Mouse (Mus musculus) neural tube, embryonic 13.5 days (tissue): Measurements from ENCODE around the gene Srd5a1. TPM values are rescaled to one million over a fixed set of nuclear protein-coding genes. Genes with fewer than 3 reads are reported as not detected.
A peak's percentile ranks its signal among the peaks of the same experiment; 100 is the strongest.

Experiments
- ATAC-seq: fragments of 200-750 bp; cut with Nextera tagmentation; 2 replicates; pipeline ENCODE4 v1.8.0; 2017; ENCODE audit warnings: low read depth, mild to moderate bottlenecking, moderate TSS enrichment, moderate library complexity
- H3K27ac ChIP-seq: fragments of 300-500 bp; sonication (generic); replicated peaks from 2 replicates; pipeline ENCODE4 v1.5.1; 2015; ENCODE audit warnings: moderate library complexity, mild to moderate bottlenecking, inconsistent platforms
- H3K27me3 ChIP-seq: fragments of 300-500 bp; sonication (generic); 2 replicates; pipeline ENCODE4 v1.6.1; 2015; ENCODE audit warnings: mild to moderate bottlenecking, inconsistent platforms
- H3K36me3 ChIP-seq: fragments of 300-500 bp; sonication (generic); 2 replicates; pipeline ENCODE4 v1.6.1; 2015; ENCODE audit warnings: mild to moderate bottlenecking, inconsistent platforms
- H3K4me1 ChIP-seq: fragments of 300-500 bp; sonication (generic); replicated peaks from 2 replicates; pipeline ENCODE4 v1.6.1; 2015; ENCODE audit warnings: inconsistent platforms
- H3K4me2 ChIP-seq: fragments of 300-500 bp; sonication (generic); 2 replicates; pipeline ENCODE4 v1.6.1; 2015; ENCODE audit warnings: inconsistent platforms, mild to moderate bottlenecking, moderate library complexity
- H3K4me3 ChIP-seq: fragments of 300-500 bp; sonication (generic); 2 replicates; pipeline ENCODE4 v1.5.1; 2015; ENCODE audit warnings: mild to moderate bottlenecking, inconsistent platforms
- H3K9ac ChIP-seq: fragments of 300-500 bp; sonication (generic); 2 replicates; pipeline ENCODE4 v1.6.1; 2015; ENCODE audit warnings: moderate library complexity, mild to moderate bottlenecking, inconsistent platforms
- H3K9me3 ChIP-seq: fragments of 300-500 bp; sonication (generic); 2 replicates; pipeline ENCODE4 v1.6.1; 2016; ENCODE audit warnings: inconsistent platforms
- WGBS: fragments of 180-500 bp; shearing (Covaris S2); methylation state at CpG from one replicate; pipeline ENCODE4 v1.1.7; 2015; 5-methylcytosine and 5-hydroxymethylcytosine counted together
- polyA plus RNA-seq: library from polyadenylated mRNA; unstranded; fragments of >200 nt; fragmentation: Nextera tagmentation; extraction: Ambion mirVana; gene quantifications from 2 replicates; pipeline ENCODE4 v1.2.1, GENCODE M21; 2015

The Srd5a1 gene
- polyA plus RNA-seq, 1 experiment from 2014 or later: 25.7 TPM

DNA sequence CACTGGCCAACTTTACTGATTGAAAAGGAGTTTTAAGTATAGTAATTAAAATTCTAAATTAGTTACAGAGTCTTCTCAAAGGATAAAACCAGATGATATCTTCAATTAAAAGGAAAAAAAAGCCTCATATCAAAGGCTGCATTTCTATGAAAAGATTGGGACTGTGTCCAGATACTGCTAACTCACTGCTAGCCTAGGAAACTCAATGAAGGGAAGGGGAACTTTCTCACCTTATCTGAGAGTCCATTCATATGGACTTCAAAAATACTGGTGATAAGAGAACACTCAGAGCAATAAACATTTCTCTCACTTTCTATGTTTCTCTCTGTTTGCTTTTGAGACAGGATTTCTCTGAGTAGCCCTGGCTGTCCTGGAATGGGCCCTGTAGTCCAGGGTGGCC is 46.7 kb downstream of the Srd5a1 start:
- no peaks in the 10 kb centered on the region for H3K9me3 ChIP-seq
- no peaks in the 10 kb centered on the region for H3K36me3 ChIP-seq
- H3K4me3 ChIP-seq: no peak overlapping the region
- no peak overlapping the region for H3K9ac ChIP-seq
- no peak overlapping the region for H3K27ac ChIP-seq
- no peak for ATAC-seq
- H3K4me2 ChIP-seq: no peak overlapping the region
- H3K27me3 ChIP-seq: no peaks in the 10 kb centered on the region
- H3K4me1 ChIP-seq: peaks cover 6% of the 10 kb centered on the region

DNA sequence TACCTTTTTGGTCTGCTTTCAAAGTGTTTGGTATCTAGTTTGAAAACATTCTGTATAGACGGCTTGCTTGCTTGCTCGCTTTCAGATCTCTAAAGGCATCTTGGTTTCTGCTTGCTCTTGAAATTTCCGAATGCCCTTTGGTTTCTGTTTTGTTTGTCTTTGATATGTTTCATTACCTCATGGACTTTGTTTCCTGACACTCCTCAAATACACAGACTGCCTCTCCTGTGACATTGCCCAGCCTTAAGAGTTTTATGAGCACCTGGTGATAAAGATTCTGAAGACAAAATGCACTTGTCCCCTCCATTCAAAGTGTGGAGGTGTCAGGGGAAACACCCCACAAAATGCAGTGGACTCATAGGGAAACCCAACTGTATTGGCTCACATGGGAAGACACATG is 47.3 kb downstream of the Srd5a1 start:
- Histone ChIP-seq H3K27me3 (no peaks in the 10 kb centered on the region), H3K4me3 (no peak overlapping the region), H3K27ac (no peak overlapping the region), H3K36me3 (no peaks in the 10 kb centered on the region), H3K9ac (no peak overlapping the region), H3K9me3 (no peaks in the 10 kb centered on the region), H3K4me2 (no peak overlapping the region), H3K4me1 (peaks cover 13% of the 10 kb centered on the region)
- WGBS: 82% methylated on average over 3 of the region's 3 CpGs
- no peak for ATAC-seq

DNA sequence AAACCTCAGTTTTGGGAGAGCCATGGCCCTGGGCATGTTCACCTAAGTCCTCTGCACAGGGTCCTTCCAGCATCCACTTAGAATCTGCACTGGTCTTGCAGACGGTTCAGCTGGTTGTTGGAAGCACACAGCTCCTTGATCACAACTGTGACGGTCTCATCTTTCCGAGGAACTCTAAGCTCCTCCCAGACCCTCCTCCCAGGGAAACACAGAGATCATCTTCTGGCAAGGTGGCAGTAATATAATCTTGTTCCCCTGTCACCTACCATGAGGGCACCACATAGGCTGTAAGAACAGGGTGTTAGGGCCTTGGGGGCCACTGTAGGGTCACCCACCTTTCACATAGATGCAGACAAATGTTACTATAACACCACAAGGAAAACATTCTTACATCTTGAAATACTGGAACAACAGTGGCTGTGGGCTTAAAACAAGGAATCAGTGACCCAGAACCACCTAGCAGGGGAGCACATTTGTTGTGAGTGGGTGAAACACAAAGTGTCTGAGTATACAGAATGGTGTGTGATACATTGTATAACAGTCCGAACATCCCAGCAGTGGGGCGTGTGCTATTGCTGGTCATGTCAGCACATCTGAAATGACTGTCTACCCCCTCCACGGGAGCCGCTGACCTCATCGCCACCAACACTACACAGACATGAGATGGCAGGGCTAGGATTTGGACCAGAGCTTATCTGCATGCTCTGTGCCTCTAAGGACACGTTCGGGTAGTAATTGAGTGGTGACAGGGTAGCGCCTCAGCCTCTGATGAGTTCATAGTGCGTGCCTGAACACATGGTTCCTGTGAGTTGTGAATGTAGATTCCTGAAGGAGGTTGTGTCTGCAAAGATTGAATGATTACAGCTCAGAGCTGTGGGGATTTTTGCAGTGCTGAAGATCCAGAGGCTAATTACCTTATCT is 48.3 kb downstream of the Srd5a1 start:
- no peak overlapping the region for H3K9ac ChIP-seq
- no peaks in the 10 kb centered on the region for H3K27me3 ChIP-seq
- 82% methylated on average over 12 of the region's 12 CpGs for WGBS
- H3K4me2 ChIP-seq: no peak overlapping the region
- peaks cover 20% of the 10 kb centered on the region for H3K4me1 ChIP-seq
- H3K4me3 ChIP-seq: no peak overlapping the region
- ATAC-seq: no peak
- no peaks in the 10 kb centered on the region for H3K36me3 ChIP-seq
- H3K27ac ChIP-seq: no peak overlapping the region
- H3K9me3 ChIP-seq: no peaks in the 10 kb centered on the region

DNA sequence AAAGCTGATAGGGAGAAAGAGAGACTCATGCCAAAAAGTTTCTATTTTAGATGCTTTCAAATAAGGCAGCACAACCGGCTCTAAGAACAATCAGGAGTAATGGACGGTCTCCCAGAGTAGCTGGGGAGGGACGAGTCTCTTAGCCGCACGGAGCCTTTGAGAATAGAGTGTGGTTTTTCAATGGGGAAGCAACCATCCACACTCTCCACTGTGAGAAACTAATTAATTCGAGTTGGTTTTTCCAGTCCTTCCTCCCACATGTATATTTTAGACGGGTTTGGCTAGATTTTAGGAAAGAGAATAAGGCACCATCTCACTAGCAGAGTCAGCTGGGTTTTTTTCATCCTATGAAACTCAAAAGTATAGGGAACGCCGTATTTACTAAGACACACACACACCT is 49.2 kb downstream of the Srd5a1 start:
- no peak for ATAC-seq
- Histone ChIP-seq H3K27me3 (no peaks in the 10 kb centered on the region), H3K9ac (no peak overlapping the region), H3K4me1 (peaks cover 23% of the 10 kb centered on the region), H3K4me3 (no peak overlapping the region), H3K9me3 (no peaks in the 10 kb centered on the region), H3K27ac (no peak overlapping the region), H3K4me2 (no peak overlapping the region), H3K36me3 (no peaks in the 10 kb centered on the region)
- 84% methylated on average over 9 of the region's 9 CpGs for WGBS

DNA sequence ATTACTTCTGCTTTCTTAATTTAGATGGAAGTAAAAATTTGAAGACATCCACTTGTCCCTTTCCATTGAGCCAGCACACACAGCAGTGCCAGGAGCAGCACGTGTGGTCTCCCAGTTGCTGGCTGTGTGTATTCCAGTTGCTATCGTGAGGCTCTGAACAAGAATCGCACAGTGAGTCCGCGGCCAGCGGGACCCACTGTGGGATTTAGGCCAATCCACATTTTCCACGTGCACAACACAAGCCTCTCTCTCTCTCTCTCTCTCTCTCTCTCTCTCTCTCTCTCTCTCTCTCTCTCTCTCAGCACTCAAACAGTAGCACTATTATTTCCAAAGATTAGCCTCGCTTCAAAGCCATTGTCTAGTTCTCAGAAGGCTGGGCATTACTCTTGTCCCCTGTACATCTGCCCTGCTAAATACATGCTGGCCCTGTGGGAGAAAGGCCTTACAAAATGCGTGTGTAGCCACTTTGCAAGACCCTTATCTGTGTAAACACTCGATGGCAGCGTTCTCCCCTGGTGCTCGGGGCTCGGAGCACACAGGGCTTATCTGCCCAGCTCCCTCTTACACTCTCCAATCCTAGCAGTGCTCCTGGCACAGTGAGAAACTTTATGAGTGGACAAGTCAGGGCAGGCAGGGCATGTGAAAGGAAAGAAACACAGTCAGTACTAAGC is 51.8 kb downstream of the Srd5a1 start:
- H3K9ac ChIP-seq: no peak overlapping the region
- H3K27me3 ChIP-seq: no peaks in the 10 kb centered on the region
- peak; percentile 63 for ATAC-seq
- peak overlapping the region; percentile 25; the same call in 1 of the 2 replicates for H3K27ac ChIP-seq
- WGBS: 25% methylated on average over 13 of the region's 13 CpGs
- peaks cover 23% of the 10 kb centered on the region for H3K4me1 ChIP-seq
- no peak overlapping the region for H3K4me3 ChIP-seq
- no peaks in the 10 kb centered on the region for H3K36me3 ChIP-seq
- H3K4me2 ChIP-seq: no peak overlapping the region
- no peaks in the 10 kb centered on the region for H3K9me3 ChIP-seq

DNA sequence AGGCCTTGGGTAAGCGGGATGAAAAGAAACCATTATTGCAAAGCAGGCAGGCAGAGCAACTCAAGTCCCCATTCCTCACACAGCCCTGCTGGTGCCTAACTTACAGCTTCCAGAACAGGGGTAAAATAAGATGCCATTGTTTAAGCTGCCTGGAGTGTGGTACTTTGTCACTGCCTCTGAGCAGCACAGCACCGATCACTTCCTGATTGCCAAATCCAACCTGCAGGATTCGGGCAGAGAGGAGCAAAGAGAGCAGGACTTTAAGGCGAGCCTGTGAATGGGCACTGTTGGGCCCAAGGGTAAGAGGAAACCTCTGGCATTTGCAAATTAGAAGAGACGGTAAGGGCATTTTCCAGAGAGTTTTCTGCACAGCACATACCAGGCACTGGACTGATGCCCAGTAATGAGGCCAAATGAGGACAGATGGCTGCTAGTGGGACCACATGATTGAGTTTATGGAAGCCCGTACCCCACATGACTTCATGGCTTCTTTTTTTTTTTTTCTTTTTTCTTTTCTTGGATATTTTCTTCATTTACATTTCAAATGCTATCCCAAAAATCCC is 53.1 kb downstream of the Srd5a1 start:
- Histone ChIP-seq H3K9ac (no peak overlapping the region), H3K27me3 (no peaks in the 10 kb centered on the region), H3K4me1 (peaks cover 23% of the 10 kb centered on the region), H3K4me2 (no peak overlapping the region), H3K36me3 (no peaks in the 10 kb centered on the region), H3K4me3 (no peak overlapping the region), H3K27ac (no peak overlapping the region), H3K9me3 (no peaks in the 10 kb centered on the region)
- no peak for ATAC-seq
- 64% methylated on average over 6 of the region's 6 CpGs for WGBS

DNA sequence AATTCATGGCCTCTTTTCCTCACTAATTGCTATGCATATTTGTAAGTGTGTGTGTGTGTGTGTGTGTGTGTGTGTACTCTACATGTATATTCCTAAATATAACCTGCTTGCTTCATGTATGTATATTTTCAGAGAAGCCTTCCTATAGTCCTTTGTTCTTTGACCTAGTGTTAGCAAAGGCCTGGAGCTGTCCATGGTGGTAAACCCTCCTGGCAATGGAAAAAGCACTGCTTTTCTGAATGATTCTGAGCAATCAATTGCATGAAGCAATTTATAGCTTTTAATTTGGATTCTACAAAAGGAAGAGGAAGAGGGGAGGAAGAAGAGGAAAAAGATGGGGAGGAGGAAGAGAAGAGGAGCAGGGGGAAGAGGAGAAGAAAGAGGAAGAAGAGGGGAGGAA is 54.5 kb downstream of the Srd5a1 start:
- Histone ChIP-seq H3K27ac (no peak overlapping the region), H3K27me3 (no peaks in the 10 kb centered on the region), H3K4me3 (no peak overlapping the region), H3K4me2 (no peak overlapping the region), H3K9ac (no peak overlapping the region), H3K36me3 (no peaks in the 10 kb centered on the region), H3K4me1 (peaks cover 23% of the 10 kb centered on the region), H3K9me3 (no peaks in the 10 kb centered on the region)
- no peak for ATAC-seq

DNA sequence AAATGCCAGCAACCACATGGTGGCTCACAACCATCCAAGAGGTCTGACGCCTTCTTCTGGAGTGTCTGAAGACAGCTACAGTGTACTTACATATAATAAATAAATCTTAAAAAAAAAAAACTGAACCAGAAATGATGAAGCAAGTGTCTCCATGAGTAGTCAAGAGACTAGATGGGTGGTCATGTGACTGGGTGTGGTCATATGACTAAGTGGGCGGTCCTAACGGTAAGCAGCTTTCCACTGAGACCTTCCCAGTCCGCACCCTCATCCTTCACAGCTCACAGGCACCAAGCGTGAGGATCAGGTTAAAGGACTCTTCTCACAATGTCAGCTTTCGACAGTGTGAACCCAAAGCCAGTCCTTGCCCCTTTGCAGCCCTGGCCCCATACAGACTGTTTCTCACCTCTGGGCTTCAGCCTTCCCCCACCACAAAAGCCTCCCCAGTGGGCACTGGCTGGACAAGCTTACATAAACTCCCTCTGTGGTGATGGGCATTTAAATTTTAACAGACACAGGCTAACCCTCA is 55.2 kb downstream of the Srd5a1 start:
- Histone ChIP-seq H3K27ac (no peak overlapping the region), H3K9ac (no peak overlapping the region), H3K4me2 (no peak overlapping the region), H3K9me3 (no peaks in the 10 kb centered on the region), H3K4me1 (peaks cover 23% of the 10 kb centered on the region), H3K36me3 (no peaks in the 10 kb centered on the region), H3K27me3 (no peaks in the 10 kb centered on the region), H3K4me3 (no peak overlapping the region)
- no peak for ATAC-seq
- WGBS: 87% methylated on average over 6 of the region's 6 CpGs

DNA sequence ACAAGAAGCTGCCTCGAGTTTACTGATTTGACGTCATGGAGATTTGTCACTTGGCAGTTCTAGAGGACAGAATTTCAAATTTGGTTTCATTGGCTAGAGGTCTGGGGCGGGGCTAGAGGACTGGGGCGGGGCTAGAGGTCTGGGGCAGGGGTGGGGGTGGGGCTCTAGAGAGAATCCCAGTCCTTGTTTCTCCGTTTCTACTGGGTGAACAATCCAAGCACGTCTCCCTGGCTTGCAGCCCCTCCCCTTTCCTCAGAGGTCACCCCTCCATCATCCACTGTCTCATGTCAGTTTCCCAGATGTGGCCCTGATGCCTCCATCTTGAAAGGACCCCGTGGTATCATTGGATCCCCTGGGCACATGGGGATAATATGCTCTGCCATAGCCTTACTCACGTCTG is 56.2 kb downstream of the Srd5a1 start:
- 22% methylated on average over 8 of the region's 8 CpGs for WGBS

DNA sequence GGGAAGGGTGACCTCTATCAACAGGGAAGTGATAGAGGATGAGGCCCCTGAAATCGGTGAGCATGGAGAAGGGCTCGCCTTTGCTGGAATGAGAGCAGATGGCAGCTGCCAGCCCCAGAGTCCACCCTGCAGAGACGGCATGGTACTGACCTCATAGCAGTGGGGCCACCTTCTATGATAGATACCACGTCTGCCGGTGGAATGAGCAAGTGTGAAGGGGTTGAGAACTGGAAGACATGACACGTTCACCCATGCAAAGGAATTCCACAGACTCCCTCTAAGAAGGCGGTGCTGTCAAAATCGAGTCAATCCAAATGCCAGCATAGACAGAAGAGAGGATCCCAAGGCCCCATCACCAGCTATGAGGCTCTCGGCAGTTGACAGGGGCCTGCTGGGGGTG is 57.0 kb downstream of the Srd5a1 start:
- no peaks in the 10 kb centered on the region for H3K27me3 ChIP-seq
- no peaks in the 10 kb centered on the region for H3K36me3 ChIP-seq
- H3K4me2 ChIP-seq: no peak overlapping the region
- no peak overlapping the region for H3K9ac ChIP-seq
- peaks cover 14% of the 10 kb centered on the region; the same call in 1 of the 2 replicates for H3K4me1 ChIP-seq
- no peaks in the 10 kb centered on the region for H3K9me3 ChIP-seq
- H3K4me3 ChIP-seq: no peak overlapping the region
- WGBS: 72% methylated on average over 9 of the region's 9 CpGs
- H3K27ac ChIP-seq: no peak overlapping the region
- no peak for ATAC-seq

More for the DNA sequence above, 56.2 kb downstream of the Srd5a1 start:
- no peaks in the 10 kb centered on the region for H3K9me3 ChIP-seq
- H3K27ac ChIP-seq: no peak overlapping the region
- H3K9ac ChIP-seq: no peak overlapping the region
- no peaks in the 10 kb centered on the region for H3K36me3 ChIP-seq
- no peak overlapping the region for H3K4me2 ChIP-seq
- ATAC-seq: no peak
- no peaks in the 10 kb centered on the region for H3K27me3 ChIP-seq
- peaks cover 22% of the 10 kb centered on the region for H3K4me1 ChIP-seq
- H3K4me3 ChIP-seq: no peak overlapping the region

DNA sequence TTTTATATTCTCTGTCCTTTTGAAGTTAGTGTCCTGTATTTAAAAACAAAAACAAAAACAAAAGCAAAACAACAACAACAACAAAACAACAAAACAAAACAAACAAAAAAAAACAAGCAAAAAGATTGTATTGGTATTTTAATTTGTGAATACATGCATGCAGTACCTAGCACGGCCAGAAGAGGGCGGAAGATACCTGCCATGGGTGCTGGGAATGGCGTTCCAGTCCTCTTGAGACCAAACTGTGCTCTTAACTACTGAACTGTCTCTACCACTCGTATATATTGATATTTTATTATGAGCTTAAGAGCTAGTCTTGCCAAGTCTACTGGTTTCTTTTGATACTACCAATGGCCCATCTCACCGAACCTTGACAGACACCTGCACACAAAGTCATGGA is 58.2 kb downstream of the Srd5a1 start:
- Histone ChIP-seq H3K4me1 (0 out of 2 replicates have a peak, but pooled peaks cover 5% of the 10 kb centered on the region), H3K27ac (no peak overlapping the region), H3K9ac (no peak overlapping the region), H3K4me3 (no peak overlapping the region), H3K27me3 (no peaks in the 10 kb centered on the region), H3K36me3 (no peaks in the 10 kb centered on the region), H3K9me3 (no peaks in the 10 kb centered on the region), H3K4me2 (no peak overlapping the region)
- 24% methylated on average over 5 of the region's 5 CpGs for WGBS
- ATAC-seq: no peak

DNA sequence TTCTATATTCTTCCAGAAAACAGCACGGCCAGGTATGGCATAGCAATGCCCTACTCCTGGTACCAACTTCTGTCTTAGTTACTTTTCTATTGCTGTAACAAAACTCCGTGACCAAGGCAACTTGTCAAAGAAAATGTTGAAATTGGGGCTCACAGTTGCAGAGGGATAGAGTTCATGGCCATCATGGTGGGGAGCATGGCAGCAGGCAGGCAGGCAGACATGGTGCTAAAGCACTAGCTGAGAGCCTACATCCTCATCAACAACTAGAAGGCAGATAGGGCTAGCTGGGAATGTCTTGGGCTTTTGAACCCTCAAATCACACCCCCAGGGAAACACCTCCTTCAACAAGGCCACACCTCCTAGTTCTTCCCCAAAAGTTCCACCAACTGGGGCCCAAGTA is 60.4 kb downstream of the Srd5a1 start:
- Histone ChIP-seq H3K4me2 (no peak overlapping the region), H3K9me3 (no peaks in the 10 kb centered on the region), H3K36me3 (no peaks in the 10 kb centered on the region), H3K9ac (no peak overlapping the region), H3K27ac (no peak overlapping the region), H3K27me3 (no peaks in the 10 kb centered on the region), H3K4me1 (no peaks in the 10 kb centered on the region), H3K4me3 (no peak overlapping the region)
- ATAC-seq: no peak
- 91% methylated on average over 2 of the region's 2 CpGs for whole genome bisulfite sequencing
